Mouse (Mus musculus) adrenal gland, adult 2 months (tissue): ENCODE measurements at regions not wholly inside any gene's neighbourhood (a gene's known extent, or its start where the extent isn't known, plus 50 kb on each side); places are given as distances from the start of the nearest gene placed in this dataset.
A peak's percentile ranks its signal among the peaks of the same experiment; 100 is the strongest.

Experiments
- DNase-seq: peaks from one replicate; pipeline ENCODE4 v3.0.0; 2021

- DNase-seq: no peak
These were observed 616.0 kb downstream of the Ryr2 start for GRCm38 (mm10) chr13:11490766-11491165.

GRCm38 (mm10) chr13:11483142-11483541 is 623.6 kb downstream of the Ryr2 start:
- no peak for DNase-seq

GRCm38 (mm10) chr13:11482701-11483100 is 624.0 kb downstream of the Ryr2 start:
- DNase-seq: no peak

GRCm38 (mm10) chr13:11460251-11460650 is 646.5 kb downstream of the Ryr2 start:
- DNase-seq: no peak

- DNase-seq: no peak
These were observed 651.6 kb downstream of the Ryr2 start for GRCm38 (mm10) chr13:11455113-11455512.

GRCm38 (mm10) chr13:11452448-11452847 is 654.3 kb downstream of the Ryr2 start:
- no peak for DNase-seq

GRCm38 (mm10) chr13:11432465-11433339 is 674.0 kb downstream of the Ryr2 start:
- DNase-seq: peak; percentile 53

GRCm38 (mm10) chr13:11426820-11427219 is 679.9 kb downstream of the Ryr2 start:
- no peak for DNase-seq

GRCm38 (mm10) chr13:11392027-11392426 is 714.7 kb downstream of the Ryr2 start:
- no peak for DNase-seq

GRCm38 (mm10) chr13:11375452-11375851 is 731.3 kb downstream of the Ryr2 start:
- DNase-seq: no peak

- DNase-seq: no peak
These were observed 737.3 kb downstream of the Ryr2 start for GRCm38 (mm10) chr13:11369456-11369855.

- no peak for DNase-seq
These were observed 743.9 kb downstream of the Ryr2 start for GRCm38 (mm10) chr13:11362872-11363271.

- DNase-seq: no peak
These were observed 758.3 kb downstream of the Ryr2 start for GRCm38 (mm10) chr13:11348502-11348849.

GRCm38 (mm10) chr13:11347787-11348501 is 758.8 kb downstream of the Ryr2 start:
- DNase-seq: no peak

- no peak for DNase-seq
These were observed 762.2 kb downstream of the Ryr2 start for GRCm38 (mm10) chr13:11344500-11344899.

- peak; percentile 2 for DNase-seq
These were observed 768.5 kb downstream of the Ryr2 start for GRCm38 (mm10) chr13:11338297-11338616.

GRCm38 (mm10) chr13:11337610-11338296 is 769.0 kb downstream of the Ryr2 start:
- DNase-seq: no peak

GRCm38 (mm10) chr13:11336958-11337357 is 769.8 kb downstream of the Ryr2 start:
- no peak for DNase-seq

GRCm38 (mm10) chr13:11331991-11332390 is 774.8 kb downstream of the Ryr2 start:
- no peak for DNase-seq

GRCm38 (mm10) chr13:11308716-11309115 is 798.0 kb downstream of the Ryr2 start:
- DNase-seq: no peak

GRCm38 (mm10) chr13:11295493-11295892 is 811.3 kb downstream of the Ryr2 start:
- DNase-seq: no peak

GRCm38 (mm10) chr13:11294689-11295088 is 812.1 kb downstream of the Ryr2 start:
- no peak for DNase-seq

GRCm38 (mm10) chr13:11293750-11294149 is 813.0 kb downstream of the Ryr2 start:
- DNase-seq: no peak
